Mouse (Mus musculus): ENCODE results near the gene Pex1.
"Not testable (repeated sequence)": the region's sequence is repeated elsewhere in the genome, so short reads cannot be mapped to it uniquely, and the experiment has no call there.

Pex1 gene

GRCm38 (mm10) chr5:3595693-3596398 is at the start of gene Pex1:
Gene Pex1 (plus strand): TSS chr5:3596066.
- peak; percentile 94 for DNase-seq (ENCODE audit: low read depth, low spot score)

- DNase-seq (ENCODE audit: low read depth, low spot score), result no peak
These were observed 49.6 kb upstream of the Pex1 start for GRCm38 (mm10) chr5:3546226-3546625.

GRCm38 (mm10) chr5:3551481-3551880 is 44.4 kb upstream of the Pex1 start:
- no peak for DNase-seq (ENCODE audit: low read depth, low spot score)

GRCm38 (mm10) chr5:3554198-3554597 is 41.7 kb upstream of the Pex1 start:
- DNase-seq (ENCODE audit: low read depth, low spot score), result no peak

GRCm38 (mm10) chr5:3571266-3571665 is 24.6 kb upstream of the Pex1 start, which contains the start of gene 1700109H08Rik:
Gene 1700109H08Rik (plus strand): TSS chr5:3571566.
- no peak for DNase-seq (ENCODE audit: low read depth, low spot score)

- DNase-seq (ENCODE audit: low read depth, low spot score), result no peak
These were observed 21.0 kb upstream of the Pex1 start for GRCm38 (mm10) chr5:3574825-3575224.

- no peak for DNase-seq (ENCODE audit: low read depth, low spot score)
These were observed 17.9 kb upstream of the Pex1 start for GRCm38 (mm10) chr5:3577939-3578338.

- no peak for DNase-seq (ENCODE audit: low read depth, low spot score)
These were observed 16.8 kb upstream of the Pex1 start for GRCm38 (mm10) chr5:3579066-3579465.

- DNase-seq (ENCODE audit: low read depth, low spot score), result peak; percentile 71
These were observed 517 bp downstream of the Pex1 start, which contains the start of gene Rbm48 for GRCm38 (mm10) chr5:3596399-3596766. Gene Rbm48 (minus strand): TSS chr5:3596585.

- DNase-seq (ENCODE audit: low read depth, low spot score), result no peak
These were observed 1.3 kb downstream of the Pex1 start for GRCm38 (mm10) chr5:3597171-3597570.

GRCm38 (mm10) chr5:3598766-3599165 is 2.9 kb downstream of the Pex1 start:
- DNase-seq (ENCODE audit: low read depth, low spot score), result no peak

- DNase-seq (ENCODE audit: low read depth, low spot score), result no peak
These were observed 4.4 kb downstream of the Pex1 start for GRCm38 (mm10) chr5:3600298-3600697.

GRCm38 (mm10) chr5:3600790-3601189 is 4.9 kb downstream of the Pex1 start:
- DNase-seq (ENCODE audit: low read depth, low spot score), result no peak

- DNase-seq (ENCODE audit: low read depth, low spot score), result no peak
These were observed 11.2 kb downstream of the Pex1 start for GRCm38 (mm10) chr5:3607114-3607513.

GRCm38 (mm10) chr5:3609241-3609640 is 13.4 kb downstream of the Pex1 start:
- no peak for DNase-seq (ENCODE audit: low read depth, low spot score)

GRCm38 (mm10) chr5:3611835-3612234 is 16.0 kb downstream of the Pex1 start:
- not testable (repeated sequence) for DNase-seq (ENCODE audit: low read depth, low spot score)

GRCm38 (mm10) chr5:3620486-3620885 is 24.6 kb downstream of the Pex1 start:
- no peak for DNase-seq (ENCODE audit: low read depth, low spot score)

- DNase-seq (ENCODE audit: low read depth, low spot score), result no peak
These were observed 34.2 kb downstream of the Pex1 start for GRCm38 (mm10) chr5:3630055-3630454.

GRCm38 (mm10) chr5:3631512-3632271 is 35.8 kb downstream of the Pex1 start:
- no peak for DNase-seq (ENCODE audit: low read depth, low spot score)

- DNase-seq (ENCODE audit: low read depth, low spot score), result no peak
These were observed 36.4 kb downstream of the Pex1 start for GRCm38 (mm10) chr5:3632285-3632684.

- no peak for DNase-seq (ENCODE audit: low read depth, low spot score)
These were observed 37.4 kb downstream of the Pex1 start for GRCm38 (mm10) chr5:3633315-3633714.

- DNase-seq (ENCODE audit: low read depth, low spot score), result no peak
These were observed 38.1 kb downstream of the Pex1 start for GRCm38 (mm10) chr5:3633951-3634350.

- DNase-seq (ENCODE audit: low read depth, low spot score), result no peak
These were observed 39.4 kb downstream of the Pex1 start for GRCm38 (mm10) chr5:3635286-3635685.

All from WW6 (cell line).